Mouse (Mus musculus): ENCODE measurements at regions not wholly inside any gene's neighbourhood (a gene's known extent, or its start where the extent isn't known, plus 50 kb on each side); places are given as distances from the start of the nearest gene placed in this dataset.

GRCm38 (mm10) chr13:107902800-107903149 lies 141.5 kb upstream of the Smim15 start:
- ATAC-seq (ENCODE audit: insufficient number of reproducible peaks, low FRiP score, low TSS enrichment, low read depth): no peak
- Histone ChIP-seq H3K9ac (no peak overlapping the region), H3K4me3 (no peak overlapping the region), H3K4me1 (peaks cover 6% of the 10 kb centered on the region; the same call in 1 of the 2 replicates), H3K27ac (no peak overlapping the region), H3K9me3 (no peaks in the 10 kb centered on the region), H3K4me2 (no peak overlapping the region), H3K27me3 (no peaks in the 10 kb centered on the region), H3K36me3 (no peaks in the 10 kb centered on the region)
- WGBS: 79% methylated on average over 5 of the region's 5 CpGs

- no peaks in the 10 kb centered on the region for H3K36me3 ChIP-seq
- H3K4me2 ChIP-seq: no peak overlapping the region
- H3K4me3 ChIP-seq: no peak overlapping the region
- H3K9me3 ChIP-seq: no peaks in the 10 kb centered on the region
- no peak overlapping the region for H3K27ac ChIP-seq
- no peak for ATAC-seq (ENCODE audit: insufficient number of reproducible peaks, low FRiP score, low TSS enrichment, low read depth)
- H3K27me3 ChIP-seq: no peaks in the 10 kb centered on the region
- 28% methylated on average over 8 of the region's 8 CpGs for WGBS
- H3K4me1 ChIP-seq: peaks cover 6% of the 10 kb centered on the region; the same call in 1 of the 2 replicates
- H3K9ac ChIP-seq: no peak overlapping the region
These were observed 144.5 kb upstream of the Smim15 start for GRCm38 (mm10) chr13:107899600-107900229.

GRCm38 (mm10) chr13:107897646-107898045 lies 146.6 kb upstream of the Smim15 start:
- Histone ChIP-seq H3K36me3 (no peaks in the 10 kb centered on the region), H3K27me3 (0 out of 2 replicates have a peak, but pooled peaks cover 3% of the 10 kb centered on the region), H3K4me3 (no peak overlapping the region), H3K4me2 (no peak overlapping the region), H3K27ac (no peak overlapping the region), H3K4me1 (peaks cover 3% of the 10 kb centered on the region; the same call in 1 of the 2 replicates), H3K9me3 (no peaks in the 10 kb centered on the region), H3K9ac (no peak overlapping the region)
- ATAC-seq (ENCODE audit: insufficient number of reproducible peaks, low FRiP score, low TSS enrichment, low read depth): no peak
- 34% methylated on average over 1 of the region's 1 CpGs for WGBS

DNA sequence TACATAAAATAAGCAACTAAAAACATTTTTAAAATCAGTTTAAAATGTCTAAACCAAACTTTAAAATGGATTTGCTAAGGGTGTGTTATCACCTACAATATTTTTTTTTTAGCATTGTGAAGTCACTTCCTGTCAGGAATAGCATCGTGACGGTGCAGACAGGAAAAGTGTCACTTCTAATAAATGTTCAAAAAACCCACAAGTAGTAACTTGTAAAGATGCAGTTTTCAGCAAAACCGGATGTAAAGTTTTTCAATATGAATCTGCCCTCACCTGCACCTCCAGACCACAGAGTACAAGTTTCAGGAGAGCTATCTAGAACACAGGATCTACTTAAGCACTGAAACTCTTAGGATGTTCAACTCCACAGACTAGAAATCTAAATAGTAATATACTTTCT lies 147.1 kb upstream of the Smim15 start:
- H3K4me2 ChIP-seq: no peak overlapping the region
- peaks cover 5% of the 10 kb centered on the region; the same call in 1 of the 2 replicates for H3K4me1 ChIP-seq
- 60% methylated on average over 3 of the region's 3 CpGs for WGBS
- H3K27ac ChIP-seq: no peak overlapping the region
- no peak overlapping the region for H3K4me3 ChIP-seq
- no peak overlapping the region for H3K9ac ChIP-seq
- no peaks in the 10 kb centered on the region for H3K36me3 ChIP-seq
- 0 out of 2 replicates have a peak, but pooled peaks cover 6% of the 10 kb centered on the region for H3K27me3 ChIP-seq
- ATAC-seq (ENCODE audit: insufficient number of reproducible peaks, low FRiP score, low TSS enrichment, low read depth): no peak
- no peaks in the 10 kb centered on the region for H3K9me3 ChIP-seq

DNA sequence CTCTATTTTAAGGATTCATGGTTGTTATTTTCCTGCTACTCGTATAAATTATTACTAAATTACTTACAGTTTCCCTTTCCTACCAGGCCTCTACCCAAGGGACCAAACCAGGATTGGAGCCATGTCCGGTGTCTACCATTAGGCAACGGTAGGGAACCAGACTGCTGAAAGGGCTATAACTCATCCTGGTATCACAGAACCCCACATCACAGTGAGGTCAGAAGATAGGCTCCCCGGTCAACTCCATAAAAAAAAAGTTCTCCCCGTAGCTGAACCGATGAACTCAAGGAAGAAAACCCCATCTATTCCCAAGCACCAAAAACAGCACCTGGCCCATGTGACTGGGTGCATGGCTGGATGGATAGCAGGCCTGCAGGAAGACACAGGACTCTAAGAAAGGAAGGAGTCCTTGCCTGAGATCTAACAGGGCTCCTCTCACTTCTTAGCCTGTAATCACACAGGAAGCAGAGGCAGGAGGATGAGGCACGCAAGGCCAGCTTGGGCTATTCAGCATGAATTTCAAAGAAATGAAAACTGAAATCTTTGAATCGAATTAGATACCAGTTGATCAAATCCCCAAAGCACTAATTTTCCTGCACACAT lies 150.6 kb upstream of the Smim15 start:
- H3K9ac ChIP-seq: no peak overlapping the region
- no peaks in the 10 kb centered on the region for H3K9me3 ChIP-seq
- no peaks in the 10 kb centered on the region for H3K36me3 ChIP-seq
- no peak overlapping the region for H3K4me3 ChIP-seq
- no peak overlapping the region for H3K27ac ChIP-seq
- no peak for ATAC-seq (ENCODE audit: insufficient number of reproducible peaks, low FRiP score, low TSS enrichment, low read depth)
- H3K4me2 ChIP-seq: no peak overlapping the region
- 0 out of 2 replicates have a peak, but pooled peaks cover 7% of the 10 kb centered on the region for H3K27me3 ChIP-seq
- H3K4me1 ChIP-seq: peaks cover 15% of the 10 kb centered on the region
- 85% methylated on average over 8 of the region's 8 CpGs for WGBS

DNA sequence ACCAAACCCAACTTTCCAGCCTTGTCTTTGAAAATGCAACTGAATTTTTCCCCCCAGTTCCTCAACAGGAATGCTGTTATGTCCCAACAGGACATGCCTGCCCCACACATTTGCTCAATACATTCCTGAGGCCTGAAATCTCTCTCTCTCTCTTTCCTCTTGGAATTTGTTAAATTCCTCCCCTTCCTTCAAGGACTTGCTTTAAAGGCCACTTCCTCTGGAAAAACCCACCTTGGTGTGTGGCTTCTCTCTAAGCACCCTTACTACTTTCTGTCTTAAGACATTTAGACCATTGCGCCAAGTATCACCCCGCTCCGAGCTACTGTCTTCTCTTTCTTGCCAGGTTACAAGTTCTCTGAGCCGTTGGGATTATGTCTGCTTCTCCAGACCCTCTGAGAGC lies 151.2 kb upstream of the Smim15 start:
- ATAC-seq (ENCODE audit: insufficient number of reproducible peaks, low FRiP score, low TSS enrichment, low read depth): no peak
- peaks cover 20% of the 10 kb centered on the region for H3K4me1 ChIP-seq
- no peaks in the 10 kb centered on the region for H3K9me3 ChIP-seq
- H3K36me3 ChIP-seq: no peaks in the 10 kb centered on the region
- WGBS: 83% methylated on average over 4 of the region's 4 CpGs
- no peak overlapping the region for H3K9ac ChIP-seq
- H3K4me3 ChIP-seq: no peak overlapping the region
- H3K27ac ChIP-seq: no peak overlapping the region
- no peak overlapping the region for H3K4me2 ChIP-seq
- 0 out of 2 replicates have a peak, but pooled peaks cover 7% of the 10 kb centered on the region for H3K27me3 ChIP-seq

GRCm38 (mm10) chr13:107891946-107892345 lies 152.3 kb upstream of the Smim15 start:
- Histone ChIP-seq H3K9ac (no peak overlapping the region), H3K4me3 (peak overlapping the region; percentile 73), H3K27me3 (0 out of 2 replicates have a peak, but pooled peaks cover 7% of the 10 kb centered on the region), H3K27ac (no peak overlapping the region), H3K4me1 (peaks cover 26% of the 10 kb centered on the region), H3K36me3 (no peaks in the 10 kb centered on the region), H3K4me2 (peak overlapping the region; percentile 92), H3K9me3 (no peaks in the 10 kb centered on the region)
- ATAC-seq (ENCODE audit: insufficient number of reproducible peaks, low FRiP score, low TSS enrichment, low read depth): no peak
- 9% methylated on average over 11 of the region's 11 CpGs for WGBS

- Histone ChIP-seq H3K9ac (peak overlapping the region; percentile 64), H3K27me3 (0 out of 2 replicates have a peak, but pooled peaks cover 7% of the 10 kb centered on the region), H3K36me3 (no peaks in the 10 kb centered on the region), H3K4me2 (peak overlapping the region; percentile 92), H3K9me3 (no peaks in the 10 kb centered on the region), H3K4me3 (peak overlapping the region; percentile 73), H3K27ac (peak overlapping the region; percentile 96), H3K4me1 (peaks cover 26% of the 10 kb centered on the region)
- WGBS: under 1% methylated on average over 95 of the region's 95 CpGs
- ATAC-seq (ENCODE audit: insufficient number of reproducible peaks, low FRiP score, low TSS enrichment, low read depth): peak; percentile 16; the same call in 1 of the 2 replicates
These were observed 153.1 kb upstream of the Smim15 start for GRCm38 (mm10) chr13:107890866-107891821.

DNA sequence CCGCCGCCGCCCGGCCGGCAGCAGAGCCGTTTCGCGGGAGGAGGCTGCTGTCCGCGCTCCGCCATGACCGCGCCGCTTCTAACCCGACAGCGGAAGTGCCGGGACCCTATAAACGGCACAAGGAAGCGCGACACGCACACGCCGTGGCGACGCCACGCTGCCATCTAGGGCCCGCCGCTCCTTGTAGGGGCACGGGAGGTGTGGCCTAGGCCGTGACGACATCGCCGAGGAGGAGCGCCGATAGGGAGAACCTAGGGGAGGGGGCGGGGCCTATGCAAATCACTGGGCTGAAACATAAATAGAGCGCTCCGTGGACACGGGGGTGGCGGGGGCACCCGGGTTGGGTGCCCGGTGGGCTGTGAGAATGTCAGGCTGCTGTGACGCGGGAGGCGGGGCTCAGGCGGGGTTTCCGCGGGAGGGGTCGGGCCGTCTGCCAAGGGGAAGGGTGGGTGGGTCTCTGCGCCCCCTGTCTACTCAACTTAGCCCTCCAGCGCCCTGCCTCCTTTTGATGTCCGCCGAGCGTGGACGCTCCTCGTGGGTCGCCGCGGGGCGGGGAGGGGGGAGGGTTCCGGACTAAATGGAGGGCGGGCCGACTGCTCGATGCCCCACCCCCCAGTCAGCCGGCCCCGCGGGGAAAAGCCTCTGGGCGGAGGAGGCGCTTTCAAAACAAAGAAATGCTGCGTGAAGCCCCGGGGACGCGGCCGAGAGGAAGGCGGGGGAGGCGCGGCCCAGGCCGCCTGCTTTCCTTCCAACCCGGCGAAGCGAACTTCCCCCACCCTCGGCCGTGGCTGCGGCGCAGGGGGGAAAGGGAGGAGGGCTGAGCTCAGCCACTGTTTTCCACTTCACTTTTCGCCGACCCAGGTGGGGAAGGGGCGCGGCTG lies 154.0 kb upstream of the Smim15 start:
- peaks cover 26% of the 10 kb centered on the region for H3K4me1 ChIP-seq
- peak overlapping the region; percentile 73 for H3K4me3 ChIP-seq
- H3K9ac ChIP-seq: peak overlapping the region; percentile 78
- 0 out of 2 replicates have a peak, but pooled peaks cover 7% of the 10 kb centered on the region for H3K27me3 ChIP-seq
- WGBS: under 1% methylated on average over 68 of the region's 90 CpGs
- H3K9me3 ChIP-seq: no peaks in the 10 kb centered on the region
- no peaks in the 10 kb centered on the region for H3K36me3 ChIP-seq
- ATAC-seq (ENCODE audit: insufficient number of reproducible peaks, low FRiP score, low TSS enrichment, low read depth): peak; percentile 99
- peak overlapping the region; percentile 96 for H3K27ac ChIP-seq
- peak overlapping the region; percentile 92 for H3K4me2 ChIP-seq

DNA sequence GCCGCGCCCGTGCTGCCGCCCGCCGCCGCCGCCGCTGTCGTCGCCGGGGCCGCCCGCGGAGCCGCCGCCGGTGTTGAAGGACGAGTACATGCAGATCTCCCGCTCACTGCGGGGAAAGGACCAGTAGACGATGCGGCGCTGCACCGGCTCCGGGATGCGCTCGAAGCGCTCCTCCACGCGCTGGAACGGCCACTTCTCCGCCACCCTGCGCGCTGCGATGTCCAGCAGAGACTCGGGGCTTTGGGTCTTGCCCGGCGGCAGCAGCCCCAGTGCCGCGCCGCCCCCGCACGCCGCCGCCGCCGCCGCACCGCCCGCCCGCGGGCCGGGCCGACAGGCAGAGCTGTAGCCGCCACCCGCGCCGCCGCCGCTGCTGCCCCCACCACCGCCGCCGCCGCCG lies 154.7 kb upstream of the Smim15 start:
- Histone ChIP-seq H3K27ac (peak overlapping the region; percentile 80), H3K9ac (peak overlapping the region; percentile 78), H3K4me3 (peak overlapping the region; percentile 73), H3K9me3 (no peaks in the 10 kb centered on the region), H3K4me2 (peak overlapping the region; percentile 92), H3K36me3 (no peaks in the 10 kb centered on the region), H3K27me3 (0 out of 2 replicates have a peak, but pooled peaks cover 7% of the 10 kb centered on the region), H3K4me1 (peaks cover 26% of the 10 kb centered on the region)
- WGBS: 2% methylated on average over 21 of the region's 66 CpGs
- ATAC-seq (ENCODE audit: insufficient number of reproducible peaks, low FRiP score, low TSS enrichment, low read depth): no peak

All from limb, embryonic 15.5 days (tissue).